14 mouse cellular contexts compared by ENCODE assay signal in the genomic region with DNA sequence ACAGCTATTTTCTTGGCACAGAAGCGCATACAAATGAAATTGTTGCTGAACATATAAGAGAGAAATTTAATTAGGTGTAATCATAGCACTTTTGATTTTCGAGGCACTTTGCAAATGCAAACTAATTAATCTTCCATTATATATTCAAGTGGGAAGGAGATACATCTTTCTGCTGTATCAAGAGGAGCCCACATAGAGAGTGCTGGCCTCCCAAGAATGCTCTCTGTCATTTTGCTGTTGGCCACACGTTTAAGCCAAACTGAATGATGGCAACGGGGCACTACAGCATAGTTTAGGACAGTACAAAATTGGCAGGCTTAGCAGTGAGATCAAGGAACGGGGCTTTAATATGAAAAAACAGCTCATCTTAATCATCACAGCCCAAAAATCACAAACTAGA.
"Had no signal": no experiment of that assay in that cellular context is flagged by ENCODE, and none has a peak within 500 bp of the region (broad histone marks: within the 10 kb centered on the region; RNA-seq: fewer than 3 reads in every experiment).

No protein-coding gene starts in this region.

- H3K4me2 ChIP-seq: liver, embryonic 13.5 days; midbrain, embryonic 15.5 days; neural tube, embryonic 13.5 days had no signal

- H3K27ac ChIP-seq: liver, embryonic 13.5 days; neural tube, embryonic 13.5 days had no signal

- ATAC-seq: midbrain, embryonic 15.5 days had no signal

- DNase-seq: kidney, adult 9 months; kidney, postnatal 14 days; kidney, postnatal 4 days; liver, embryonic 13.5 days; lung, adult 2 months; lung, postnatal 14 days; lung, postnatal 4 days; retina, postnatal 1 day; right cerebral cortex, postnatal 25 days; thymus, adult 18-20 months; thymus, postnatal 36 days had no signal

- H3K4me3 ChIP-seq: liver, embryonic 13.5 days; midbrain, embryonic 15.5 days; myocyte; neural tube, embryonic 13.5 days had no signal

- H3K9ac ChIP-seq: liver, embryonic 13.5 days; midbrain, embryonic 15.5 days; neural tube, embryonic 13.5 days had no signal

- H3K4me1 ChIP-seq: liver, embryonic 13.5 days had no signal

- H3K9me3 ChIP-seq: liver, embryonic 13.5 days; midbrain, embryonic 15.5 days; neural tube, embryonic 13.5 days had no signal

- H3K36me3 ChIP-seq: liver, embryonic 13.5 days; midbrain, embryonic 15.5 days; neural tube, embryonic 13.5 days had no signal

- H3K27me3 ChIP-seq: liver, embryonic 13.5 days; midbrain, embryonic 15.5 days; neural tube, embryonic 13.5 days had no signal
